Mouse (Mus musculus) cerebellum, postnatal 10 days (tissue): ENCODE measurements around the gene Gm14851.
"Not testable (repeated sequence)": the region's sequence is repeated elsewhere in the genome, so short reads cannot be mapped to it uniquely, and the experiment has no call there.

Source experiments
- DNase-seq, 2 experiments: peaks; one replicate each; pipeline ENCODE4 v3.0.0; 2021; ENCODE audit warnings: mixed read lengths in 2 of 2

The Gm14851 gene

DNA sequence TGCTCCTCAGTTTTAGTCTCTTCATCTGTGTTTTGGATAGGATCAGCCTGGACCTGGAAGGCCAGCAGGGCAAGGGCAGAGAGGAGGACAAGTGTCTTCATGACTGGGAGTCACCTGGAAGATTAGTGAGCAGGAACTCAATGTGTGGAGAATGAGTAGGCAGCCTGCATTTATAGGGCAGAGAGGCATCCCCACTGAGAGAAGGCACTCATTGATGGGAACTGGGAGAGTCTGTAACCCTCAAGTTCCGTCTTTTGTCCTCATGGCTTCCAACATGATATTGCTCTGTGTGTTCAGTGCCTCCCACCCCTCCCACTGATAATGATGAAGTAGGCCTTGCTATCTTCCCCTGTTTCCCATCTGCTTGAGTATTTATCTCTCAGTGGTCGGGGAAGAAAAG is at the start of gene Gm14851:
Gene Gm14851 (minus strand): TSS at position 101 of the 400 bp plus-strand sequence.
- not testable (repeated sequence) for DNase-seq

DNA sequence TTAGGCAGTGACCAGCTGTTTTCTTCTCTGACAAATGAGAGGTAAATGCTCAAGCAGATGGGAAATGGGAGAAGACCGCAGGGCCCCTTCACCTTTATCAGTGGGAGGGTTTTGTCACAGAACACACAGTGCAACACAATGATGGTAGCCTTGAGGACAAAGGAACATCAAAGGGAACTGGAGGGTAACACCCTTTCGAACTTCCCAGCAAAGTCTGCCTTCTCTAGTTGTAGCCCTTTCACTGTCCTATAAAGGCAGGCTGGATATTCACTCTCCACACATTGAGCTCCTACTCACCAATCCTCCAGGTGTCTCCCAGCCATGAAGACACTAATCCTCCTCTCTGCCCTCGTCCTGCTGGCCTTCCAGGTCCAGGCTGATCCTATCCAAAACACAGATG is 38.5 kb upstream of the Gm14851 start, which contains the start of gene Defa30:
Gene Defa30 (plus strand): TSS at position 301 of the 400 bp plus-strand sequence.
- DNase-seq = not testable (repeated sequence)

DNA sequence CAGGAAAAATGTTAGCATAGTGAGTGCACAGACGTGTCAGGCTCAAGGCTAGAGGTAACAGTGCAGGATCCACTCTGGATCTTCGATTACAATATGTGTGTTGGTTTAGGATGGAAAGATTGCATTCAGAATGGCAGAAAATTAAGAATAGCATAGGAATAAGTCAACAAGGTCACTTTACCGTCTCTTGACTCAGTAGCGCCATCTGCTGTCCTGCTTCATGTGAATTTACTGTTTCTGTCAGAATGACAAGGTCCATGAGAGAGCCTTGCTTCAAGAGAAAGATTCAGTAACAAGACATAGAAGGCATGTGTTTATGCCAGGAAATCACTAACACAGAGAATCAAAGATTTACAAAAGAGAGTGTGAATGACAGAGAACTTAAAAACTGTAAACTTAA is 2.7 kb downstream of the Gm14851 start:
- peak in 1 of 2 experiments; percentile 1 for DNase-seq

DNA sequence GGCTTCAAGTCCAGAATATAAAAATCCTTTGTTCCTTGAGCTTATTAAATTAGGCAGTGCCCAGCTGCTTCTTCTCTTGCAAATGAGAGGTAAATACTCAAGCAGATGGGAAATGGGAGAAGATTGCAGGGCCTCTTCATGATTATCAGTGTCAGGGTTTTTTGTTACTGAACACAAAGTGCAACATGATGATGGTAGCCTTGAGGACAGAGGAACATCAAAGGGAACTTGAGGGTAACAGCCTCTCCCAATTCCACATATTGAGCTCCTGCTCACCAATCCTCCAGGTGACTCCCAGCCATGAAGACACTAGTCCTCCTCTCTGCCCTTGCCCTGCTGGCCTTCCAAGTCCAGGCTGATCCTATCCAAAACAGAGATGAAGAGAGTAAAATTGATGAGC is 11.7 kb downstream of the Gm14851 start, which contains the start of gene Defa25:
Gene Defa25 (plus strand): TSS at position 301 of the 400 bp plus-strand sequence.
- not testable (repeated sequence) for DNase-seq

DNA sequence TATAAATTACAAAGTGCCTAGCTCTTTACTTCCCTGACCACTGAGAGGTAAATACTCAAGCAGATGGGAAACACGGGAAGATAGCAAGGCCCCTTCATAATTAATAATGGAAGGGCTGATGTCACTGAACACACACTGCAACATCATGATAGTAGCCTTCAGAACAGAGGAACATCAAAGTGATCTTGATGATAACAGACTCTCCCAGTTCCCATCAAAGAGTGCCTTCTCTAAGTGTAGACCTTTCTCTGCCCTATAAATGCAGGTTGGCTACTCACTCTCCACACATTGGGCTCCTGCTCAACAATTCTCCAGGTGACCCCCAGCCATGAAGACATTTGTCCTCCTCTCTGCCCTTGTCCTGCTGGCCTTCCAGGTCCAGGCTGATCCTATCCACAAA is 31.1 kb downstream of the Gm14851 start, which contains the start of gene Defa35:
Gene Defa35 (plus strand): TSS at position 301 of the 400 bp plus-strand sequence.
- not testable (repeated sequence) for DNase-seq

DNA sequence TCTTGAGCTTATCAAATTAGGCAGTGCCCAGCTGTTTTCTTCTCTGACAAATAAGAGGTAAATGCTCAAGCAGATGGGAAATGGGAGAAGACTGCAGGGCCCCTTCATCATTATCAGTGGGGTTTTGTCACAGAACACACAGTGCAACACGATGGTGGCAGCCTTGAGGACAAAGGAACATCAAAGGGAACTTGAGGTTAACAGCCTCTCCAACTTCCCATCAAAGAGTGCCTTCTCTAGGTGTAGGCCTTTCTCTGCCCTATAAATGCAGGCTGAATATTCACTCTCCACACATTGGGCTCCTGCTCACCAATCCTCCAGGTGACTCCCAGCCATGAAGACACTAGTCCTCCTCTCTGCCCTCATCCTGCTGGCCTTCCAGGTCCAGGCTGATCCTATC is 41.1 kb downstream of the Gm14851 start, which contains the start of gene Defa23:
Gene Defa23 (plus strand): TSS at position 301 of the 400 bp plus-strand sequence.
- not testable (repeated sequence) for DNase-seq
